Mouse (Mus musculus) CH12.LX (cell line): Measurements from ENCODE around the gene Ndufa4l2. TPM values are rescaled to one million over a fixed set of nuclear protein-coding genes. Genes with fewer than 3 reads are reported as not detected.

Source experiments
- DNase-seq: peaks from one replicate; pipeline ENCODE4 v3.0.0-alpha.2; 2013; ENCODE audit errors: extremely low read depth
- H3K27ac ChIP-seq: 2 replicates; pipeline ENCODE4 v1.5.1; 2012; ENCODE audit warnings: low read depth, mild to moderate bottlenecking, control low read depth, moderate library complexity; ENCODE audit not compliant: insufficient read depth
- H3K27me3 ChIP-seq: replicated peaks from 2 replicates; pipeline ENCODE3; 2012; ENCODE audit warnings: inconsistent platforms
- H3K36me3 ChIP-seq, 2 experiments: replicated peaks in 1 of 2; 2 replicates each; pipeline versions ENCODE3 to v1.6.1; 2012; ENCODE audit warnings: inconsistent platforms in 1 of 2, low read length in 1 of 2, mild to moderate bottlenecking in 1 of 2, mixed read lengths in 1 of 2, moderate library complexity in 1 of 2; ENCODE audit not compliant: control insufficient read depth in 1 of 2, insufficient read depth in 1 of 2
- H3K4me1 ChIP-seq, 2 experiments: 2 replicates each; pipeline ENCODE4 v1.6.1; 2012; ENCODE audit warnings: inconsistent platforms in 1 of 2, moderate library complexity in 1 of 2; ENCODE audit not compliant: insufficient read depth in 2 of 2, control insufficient read depth in 1 of 2
- H3K4me2 ChIP-seq: 2 replicates; pipeline ENCODE4 v1.6.1; 2012; ENCODE audit warnings: low read depth, mild to moderate bottlenecking, control low read depth; ENCODE audit not compliant: poor library complexity, insufficient read depth, severe bottlenecking
- H3K4me3 ChIP-seq, 3 experiments: fragments of 150-350 bp in 1 of 3; sonication (generic) in 1 of 3; replicated peaks in 1 of 3; 2 replicates each; pipeline versions ENCODE3 to v1.5.1; 2011 to 2012; ENCODE audit warnings: low read depth in 2 of 3, low read length in 2 of 3, mild to moderate bottlenecking in 2 of 3, moderate library complexity in 2 of 3, control low read depth in 1 of 3, improper control_type of control experiment in 1 of 3, inconsistent platforms in 1 of 3, mixed read lengths in 1 of 3; ENCODE audit not compliant: poor library complexity in 1 of 3
- H3K79me2 ChIP-seq: replicated peaks from 2 replicates; pipeline ENCODE4 v1.6.1; 2012; ENCODE audit warnings: mild to moderate bottlenecking, moderate library complexity; ENCODE audit not compliant: control insufficient read depth, poor library complexity, insufficient read depth, severe bottlenecking; ENCODE audit errors: extremely low read depth
- H3K9ac ChIP-seq: 2 replicates; pipeline ENCODE4 v1.6.1; 2012; ENCODE audit warnings: low read depth, mild to moderate bottlenecking, control low read depth, moderate library complexity; ENCODE audit not compliant: insufficient read depth
- H3K9me3 ChIP-seq: replicated peaks from 2 replicates; pipeline ENCODE3; 2012; ENCODE audit warnings: low read length, inconsistent platforms, mixed read lengths
- BHLHE40 ChIP-seq: IDR thresholded peaks from 2 replicates; pipeline ENCODE4 v1.6.1; 2011; ENCODE audit warnings: mild to moderate bottlenecking, low read depth, low read length, improper control_type of control experiment
- CHD1 ChIP-seq: IDR thresholded peaks from 2 replicates; pipeline ENCODE4 v1.6.1; 2012; ENCODE audit warnings: low read depth, low read length, improper control_type of control experiment, inconsistent platforms
- CHD2 ChIP-seq: IDR thresholded peaks from 2 replicates; pipeline ENCODE4 v1.6.1; 2011; ENCODE audit warnings: low read length, improper control_type of control experiment
- CTCF ChIP-seq, 2 experiments: IDR thresholded peaks in 1 of 2; conservative IDR thresholded peaks in 1 of 2; 2 replicates each; pipeline ENCODE4 v1.5.1; 2011 to 2012; ENCODE audit warnings: low read depth in 2 of 2, low read length in 2 of 2, improper control_type of control experiment in 1 of 2, inconsistent platforms in 1 of 2, mild to moderate bottlenecking in 1 of 2, moderate library complexity in 1 of 2
- E2F4 ChIP-seq: IDR thresholded peaks from 2 replicates; pipeline ENCODE4 v1.6.1; 2011; ENCODE audit warnings: low read depth, low read length, improper control_type of control experiment; ENCODE audit not compliant: insufficient replicate concordance
- EP300 ChIP-seq: IDR thresholded peaks from 2 replicates; pipeline ENCODE4 v1.6.1; 2011; ENCODE audit warnings: low read length, improper control_type of control experiment
- GABPA ChIP-seq: IDR thresholded peaks from 2 replicates; pipeline ENCODE4 v1.6.1; 2012; ENCODE audit warnings: low read depth, low read length, improper control_type of control experiment, inconsistent platforms; ENCODE audit not compliant: insufficient replicate concordance
- HCFC1 ChIP-seq: IDR thresholded peaks from 2 replicates; pipeline ENCODE4 v1.6.1; 2012; ENCODE audit warnings: low read depth, mild to moderate bottlenecking, inconsistent platforms, low read length, improper control_type of control experiment
- IRF4 ChIP-seq: IDR thresholded peaks from 2 replicates; pipeline ENCODE4 v1.6.1; 2014; ENCODE audit warnings: low read depth, mild to moderate bottlenecking, inconsistent platforms, low read length, improper control_type of control experiment
- JUN ChIP-seq: IDR thresholded peaks from 2 replicates; pipeline ENCODE4 v1.6.1; 2011; ENCODE audit warnings: low read depth, mild to moderate bottlenecking, low read length, improper control_type of control experiment, moderate library complexity; ENCODE audit not compliant: insufficient read depth
- KAT2A ChIP-seq: IDR thresholded peaks from 2 replicates; pipeline ENCODE4 v1.6.1; 2012; ENCODE audit warnings: low read length, improper control_type of control experiment, inconsistent platforms; ENCODE audit not compliant: insufficient replicate concordance
- MAFK ChIP-seq: IDR thresholded peaks from 2 replicates; pipeline ENCODE4 v1.6.1; 2011; ENCODE audit warnings: low read length, improper control_type of control experiment; ENCODE audit not compliant: insufficient replicate concordance
- MAX ChIP-seq: IDR thresholded peaks from 2 replicates; pipeline ENCODE4 v1.6.1; 2011; ENCODE audit warnings: low read length, improper control_type of control experiment
- MEF2A ChIP-seq: IDR thresholded peaks from 2 replicates; pipeline ENCODE4 v1.6.1; 2014; ENCODE audit warnings: low read depth, mild to moderate bottlenecking, inconsistent platforms, low read length, improper control_type of control experiment, borderline replicate concordance
- MXI1 ChIP-seq: IDR thresholded peaks from 2 replicates; pipeline ENCODE4 v1.6.1; 2011; ENCODE audit warnings: mild to moderate bottlenecking, low read depth, low read length, improper control_type of control experiment
- MYC ChIP-seq: IDR thresholded peaks from 2 replicates; pipeline ENCODE4 v1.6.1; 2011; ENCODE audit warnings: low read depth, mild to moderate bottlenecking, improper control_type of control experiment, low read length
- POLR2A ChIP-seq: IDR thresholded peaks from 2 replicates; pipeline ENCODE4 v1.6.1; 2011; ENCODE audit warnings: low read depth, mild to moderate bottlenecking, improper control_type of control experiment, low read length
- POLR2AphosphoS2 ChIP-seq: IDR thresholded peaks from 2 replicates; pipeline ENCODE4 v1.6.1; 2011; ENCODE audit warnings: low read depth, low read length, improper control_type of control experiment
- RAD21 ChIP-seq: IDR thresholded peaks from 2 replicates; pipeline ENCODE4 v1.6.1; 2011; ENCODE audit warnings: low read depth, mild to moderate bottlenecking, low read length, improper control_type of control experiment, moderate library complexity
- SMC3 ChIP-seq: IDR thresholded peaks from 2 replicates; pipeline ENCODE4 v1.6.1; 2011; ENCODE audit warnings: low read depth, low read length, improper control_type of control experiment
- TCF12 ChIP-seq: IDR thresholded peaks from 2 replicates; pipeline ENCODE4 v1.6.1; 2014; ENCODE audit warnings: low read depth, mild to moderate bottlenecking, inconsistent platforms, low read length, improper control_type of control experiment
- USF1 ChIP-seq: IDR thresholded peaks from 2 replicates; pipeline ENCODE4 v1.6.1; 2014; ENCODE audit warnings: low read depth, mild to moderate bottlenecking, inconsistent platforms, low read length, improper control_type of control experiment
- USF2 ChIP-seq: conservative IDR thresholded peaks from 2 replicates; pipeline ENCODE4 v1.6.1; 2011; ENCODE audit warnings: low read depth, low read length, improper control_type of control experiment
- ZC3H11A ChIP-seq: IDR thresholded peaks from 2 replicates; pipeline ENCODE4 v1.6.1; 2012; ENCODE audit warnings: low read depth, mild to moderate bottlenecking, inconsistent platforms, low read length, improper control_type of control experiment
- ZMIZ1 ChIP-seq: IDR thresholded peaks from 2 replicates; pipeline ENCODE4 v1.6.1; 2012; ENCODE audit warnings: low read depth, mild to moderate bottlenecking, inconsistent platforms, low read length, improper control_type of control experiment
- dilution Hi-C: fragments of 300-500 bp; cut with MboI; formaldehyde crosslinking; loops from 2 replicates; pipeline ENCODE4 v1.14.3; 2020; ENCODE audit warnings: low sequenced_read_pairs; ENCODE audit not compliant: extremely low pct_unique_long_range_greater_than_20kb, extremely low pct_ligation_motif_present
- in situ Hi-C: fragments of 300-500 bp; cut with MboI; formaldehyde crosslinking; loops from 3 replicates; pipeline ENCODE4 v1.14.3; 2019; ENCODE audit warnings: low sequenced_read_pairs, low pct_ligation_motif_present, low pct_unique_long_range_greater_than_20kb, mixed read lengths
- polyA plus RNA-seq: library from polyadenylated mRNA; unstranded; fragments of >175 nt; gene quantifications from 2 replicates; pipeline ENCODE4 v1.2.1, GENCODE M21; 2012; ENCODE audit warnings: low read depth; ENCODE audit not compliant: insufficient read length
- total RNA-seq, 2 experiments: library from RNA; depleted of rRNA; stranded (reverse); fragments of 300-350 nt in 1 of 2; fragments of >200 nt in 1 of 2; gene quantifications; 2 replicates each; pipeline ENCODE4 v1.2.3; 2012 to 2014

Ndufa4l2 gene
- total and polyA plus RNA-seq, 3 experiments: 0.47 TPM; not detected in 2

DNA sequence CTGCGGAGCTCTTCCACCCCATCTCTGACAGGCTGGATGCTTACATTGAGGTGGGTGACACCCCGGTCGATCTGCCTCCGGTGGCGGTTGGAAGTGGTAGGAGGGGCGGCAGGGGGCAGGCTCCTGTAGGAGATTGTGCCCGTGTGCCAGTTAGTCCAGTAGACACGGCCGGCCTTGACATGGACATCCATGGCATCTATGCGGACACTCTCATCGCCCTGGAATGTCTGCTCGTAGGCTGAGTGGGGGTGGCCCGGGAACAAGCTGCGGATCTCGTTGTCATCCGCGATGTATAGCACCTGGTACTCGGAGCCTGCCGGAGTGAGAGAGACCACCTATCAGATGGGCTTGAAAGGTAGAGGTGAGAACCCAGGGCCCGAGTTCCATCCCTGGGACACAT lies 29.6 kb downstream of the Ndufa4l2 start:
- H3K27ac ChIP-seq: no peak overlapping the region
- in situ Hi-C loops: loop anchor here (5.0 kb wide), 1 partner anchor 37 kb away; no protein-coding TSS in a partner anchor
- peaks cover 76 to 87% of the 10 kb centered on the region in 2 experiments for H3K36me3 ChIP-seq
- no peaks in the 10 kb centered on the region for H3K79me2 ChIP-seq
- no peaks in the 10 kb centered on the region for H3K4me1 ChIP-seq
- no peak overlapping the region for H3K4me2 ChIP-seq
- H3K27me3 ChIP-seq: no peaks in the 10 kb centered on the region
- no peak for TF ChIP-seq SMC3
- TF ChIP-seq IRF4: no peak
- no peak for TF ChIP-seq POLR2A
- TF ChIP-seq, all 38 proteins: peak for 0
- no peak for DNase-seq
- H3K9ac ChIP-seq: no peak overlapping the region
- H3K9me3 ChIP-seq: no peaks in the 10 kb centered on the region
- H3K4me3 ChIP-seq: no peak overlapping the region
- dilution Hi-C loops: no loop called here

DNA sequence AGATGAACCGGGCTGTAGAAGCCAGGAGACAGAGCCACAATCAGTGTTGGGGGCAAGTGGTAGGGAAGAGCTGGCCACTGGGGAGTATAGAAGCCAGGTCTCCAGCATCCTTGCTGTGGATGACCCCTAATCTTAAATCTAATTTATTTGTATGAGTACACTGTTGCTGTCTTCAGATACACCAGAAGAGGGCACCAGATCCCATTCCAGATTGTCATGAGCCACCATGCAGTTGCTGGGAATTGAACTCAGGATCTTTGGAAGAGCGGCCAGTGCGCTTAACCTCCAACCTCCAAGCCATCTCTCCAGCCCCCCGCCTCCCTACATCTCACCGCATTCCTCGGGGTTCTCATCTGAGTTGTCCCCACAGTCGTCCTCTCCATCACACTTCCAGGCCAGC lies 31.7 kb downstream of the Ndufa4l2 start:
- peaks cover 84 to 91% of the 10 kb centered on the region in 2 experiments for H3K36me3 ChIP-seq
- no peaks in the 10 kb centered on the region for H3K4me1 ChIP-seq
- no peak overlapping the region for H3K9ac ChIP-seq
- H3K27me3 ChIP-seq: no peaks in the 10 kb centered on the region
- no peak for TF ChIP-seq ZMIZ1
- no peak for TF ChIP-seq EP300
- no peak for TF ChIP-seq MYC
- no peak for TF ChIP-seq E2F4
- no peak for TF ChIP-seq ZC3H11A
- no peak for TF ChIP-seq POLR2AphosphoS2
- no peak for TF ChIP-seq BHLHE40
- peak; percentile 45 to 48 for TF ChIP-seq CTCF (conservative IDR thresholded peaks at IDR 0.05 in 1 of 2, IDR thresholded peaks at IDR 0.05 in 1 of 2; ENCODE audit: low read depth in 2 of 2, low read length in 2 of 2)
- TF ChIP-seq HCFC1: no peak
- peak; percentile 4; the same call in 1 of the 2 replicates for TF ChIP-seq RAD21
- no peak for TF ChIP-seq GABPA
- no peak for TF ChIP-seq MAX
- TF ChIP-seq CHD2: no peak
- no peak for TF ChIP-seq MAFK
- in situ Hi-C loops (no loop called here), dilution Hi-C loops (no loop called here)
- DNase-seq: no peak
- H3K79me2 ChIP-seq: no peaks in the 10 kb centered on the region
- no peaks in the 10 kb centered on the region for H3K9me3 ChIP-seq
- no peak overlapping the region for H3K4me2 ChIP-seq
- no peak overlapping the region for H3K27ac ChIP-seq
- H3K4me3 ChIP-seq: no peak overlapping the region

- DNase-seq: no peak
- dilution Hi-C loops: no loop called here
- in situ Hi-C loops: no loop called here
- no peak overlapping the region for H3K9ac ChIP-seq
- H3K4me3 ChIP-seq: no peak overlapping the region
- no peak overlapping the region for H3K27ac ChIP-seq
- no peaks in the 10 kb centered on the region for H3K27me3 ChIP-seq
- peaks cover 88 to 91% of the 10 kb centered on the region in 2 experiments for H3K36me3 ChIP-seq
- TF ChIP-seq CHD2: no peak
- no peak for TF ChIP-seq KAT2A
- TF ChIP-seq USF2: no peak
- no peak for TF ChIP-seq MEF2A
- no peak for TF ChIP-seq IRF4
- no peak for TF ChIP-seq TCF12
- TF ChIP-seq POLR2AphosphoS2: no peak
- TF ChIP-seq JUN: no peak
- no peak for TF ChIP-seq EP300
- no peak for TF ChIP-seq ZC3H11A
- TF ChIP-seq USF1: no peak
- no peak for TF ChIP-seq CHD1
- TF ChIP-seq E2F4: no peak
- no peak for TF ChIP-seq MAX
- TF ChIP-seq MYC: no peak
- TF ChIP-seq MXI1: no peak
- no peaks in the 10 kb centered on the region for H3K79me2 ChIP-seq
- no peaks in the 10 kb centered on the region for H3K9me3 ChIP-seq
- H3K4me2 ChIP-seq: no peak overlapping the region
- no peaks in the 10 kb centered on the region for H3K4me1 ChIP-seq
These were observed 33.5 kb downstream of the Ndufa4l2 start for GRCm38 (mm10) chr10:127548236-127548635.
